Mouse (Mus musculus) liver, embryonic 14.5 days (tissue): ENCODE data around the gene Fgl2. TPM values are rescaled to one million over a fixed set of nuclear protein-coding genes. Genes with fewer than 3 reads are reported as not detected.

ENCODE experiments used
- ATAC-seq: fragments of 200-750 bp; cut with Nextera tagmentation; 2 replicates; pipeline ENCODE4 v1.8.0; 2017; ENCODE audit warnings: moderate number of reproducible peaks, mild to moderate bottlenecking, moderate library complexity; ENCODE audit not compliant: insufficient read depth
- DNase-seq, 3 experiments: peaks; one replicate each; pipeline ENCODE4 v3.0.0-alpha.2; 2012 to 2013; ENCODE audit warnings: low read depth in 3 of 3, low spot score in 3 of 3
- H3K27ac ChIP-seq: fragments of 300-500 bp; sonication (generic); 2 replicates; pipeline ENCODE4 v1.5.1; 2014; ENCODE audit warnings: moderate library complexity, mild to moderate bottlenecking, control low read depth, inconsistent platforms
- H3K27me3 ChIP-seq: fragments of 300-500 bp; sonication (generic); 2 replicates; pipeline ENCODE4 v1.6.1; 2014; ENCODE audit warnings: mild to moderate bottlenecking, low read length, moderate library complexity; ENCODE audit not compliant: control insufficient read depth, insufficient read depth
- H3K36me3 ChIP-seq: fragments of 300-500 bp; sonication (generic); replicated peaks from 2 replicates; pipeline ENCODE4 v1.6.1; 2014; ENCODE audit warnings: low read depth; ENCODE audit not compliant: control insufficient read depth, insufficient read depth
- H3K4me1 ChIP-seq, 2 experiments: fragments of 200-500 bp in 1 of 2; fragments of 300-500 bp in 1 of 2; sonication (generic) in 1 of 2; replicated peaks; 2 replicates each; pipeline ENCODE4 v1.6.1; 2012 to 2014; ENCODE audit warnings: antibody characterized with exemption in 1 of 2, inconsistent platforms in 1 of 2, low read length in 1 of 2; ENCODE audit not compliant: control insufficient read depth in 2 of 2, insufficient read depth in 2 of 2
- H3K4me2 ChIP-seq: fragments of 300-500 bp; sonication (generic); 2 replicates; pipeline ENCODE4 v1.6.1; 2014; ENCODE audit warnings: low read depth, mild to moderate bottlenecking, control low read depth, moderate library complexity
- H3K4me3 ChIP-seq, 2 experiments: fragments of 200-500 bp in 1 of 2; fragments of 300-500 bp in 1 of 2; sonication (generic) in 1 of 2; 2 replicates each; pipeline ENCODE4 v1.5.1; 2012 to 2014; ENCODE audit warnings: low read depth in 2 of 2, low read length in 2 of 2, mild to moderate bottlenecking in 2 of 2, control low read depth in 1 of 2, inconsistent platforms in 1 of 2, moderate library complexity in 1 of 2; ENCODE audit not compliant: insufficient read depth in 1 of 2
- H3K9ac ChIP-seq: fragments of 300-500 bp; sonication (generic); replicated peaks from 2 replicates; pipeline ENCODE4 v1.6.1; 2014; ENCODE audit warnings: mild to moderate bottlenecking, control low read depth, moderate library complexity
- H3K9me3 ChIP-seq: fragments of 300-500 bp; sonication (generic); 2 replicates; pipeline ENCODE4 v1.6.1; 2016; ENCODE audit warnings: low read length, mixed read lengths; ENCODE audit not compliant: control insufficient read depth
- CTCF ChIP-seq: IDR thresholded peaks from 2 replicates; pipeline ENCODE4 v1.5.1; 2016; ENCODE audit warnings: antibody characterized with exemption, low read depth, control low read depth
- EP300 ChIP-seq: IDR thresholded peaks from 2 replicates; pipeline ENCODE4 v1.6.1; 2016; ENCODE audit warnings: antibody characterized with exemption, low read depth
- WGBS: fragments of 180-500 bp; shearing (Covaris S2); extraction: QIAGEN DNeasy Blood & Tissue Kit; methylation state at CpG from one replicate; pipeline ENCODE4 v1.1.7; 2014; ENCODE audit not compliant: insufficient replicate concordance; 5-methylcytosine and 5-hydroxymethylcytosine counted together
- polyA plus RNA-seq, 2 experiments: library from polyadenylated mRNA; depleted of rRNA in 1 of 2; stranded (reverse) in 1 of 2; unstranded in 1 of 2; fragments of >200 nt; fragmentation: Nextera tagmentation in 1 of 2; extraction: Ambion mirVana in 1 of 2; gene quantifications; 2 replicates each; pipeline versions ENCODE4 v1.2.1 to v1.2.3; 2012 to 2014

Fgl2 gene
- polyA plus RNA-seq, 2 experiments: 1.1 to 1.7 TPM

- Histone ChIP-seq H3K9me3 (no peaks in the 10 kb centered on the region), H3K27ac (no peak overlapping the region), H3K27me3 (no peaks in the 10 kb centered on the region), H3K4me3 (no peak overlapping the region), H3K4me2 (no peak overlapping the region), H3K9ac (no peak overlapping the region), H3K4me1 (no peaks in the 10 kb centered on the region), H3K36me3 (no peaks in the 10 kb centered on the region)
- TF ChIP-seq EP300 (no peak), CTCF (no peak)
- ATAC-seq: no peak
- WGBS: 42% methylated on average over 4 of the region's 4 CpGs
- DNase-seq: no peak
Measured at GRCm38 (mm10) chr5:21366338-21367053, 5.9 kb upstream of the Fgl2 start.

GRCm38 (mm10) chr5:21367514-21367913 lies 4.9 kb upstream of the Fgl2 start:
- no peaks in the 10 kb centered on the region; the same call in 1 of the 2 replicates for H3K27me3 ChIP-seq
- no peaks in the 10 kb centered on the region for H3K36me3 ChIP-seq
- H3K9me3 ChIP-seq: no peaks in the 10 kb centered on the region
- H3K9ac ChIP-seq: no peak overlapping the region
- 20% methylated on average over 2 of the region's 2 CpGs for WGBS
- TF ChIP-seq CTCF (no peak), EP300 (no peak)
- no peak for ATAC-seq
- H3K27ac ChIP-seq: no peak overlapping the region
- no peak for DNase-seq
- H3K4me3 ChIP-seq: no peak overlapping the region
- no peak overlapping the region for H3K4me2 ChIP-seq
- no peaks in the 10 kb centered on the region for H3K4me1 ChIP-seq

GRCm38 (mm10) chr5:21370218-21370947 lies 2.1 kb upstream of the Fgl2 start:
- no peak overlapping the region for H3K27ac ChIP-seq
- DNase-seq (no peak), ATAC-seq (no peak)
- TF ChIP-seq CTCF (no peak), EP300 (no peak)
- 56% methylated on average over 5 of the region's 5 CpGs for WGBS
- no peaks in the 10 kb centered on the region; the same call in 1 of the 2 replicates for H3K27me3 ChIP-seq
- no peaks in the 10 kb centered on the region for H3K4me1 ChIP-seq
- no peak overlapping the region for H3K4me2 ChIP-seq
- no peak overlapping the region for H3K4me3 ChIP-seq
- H3K9me3 ChIP-seq: no peaks in the 10 kb centered on the region
- H3K36me3 ChIP-seq: no peaks in the 10 kb centered on the region
- H3K9ac ChIP-seq: no peak overlapping the region

DNA sequence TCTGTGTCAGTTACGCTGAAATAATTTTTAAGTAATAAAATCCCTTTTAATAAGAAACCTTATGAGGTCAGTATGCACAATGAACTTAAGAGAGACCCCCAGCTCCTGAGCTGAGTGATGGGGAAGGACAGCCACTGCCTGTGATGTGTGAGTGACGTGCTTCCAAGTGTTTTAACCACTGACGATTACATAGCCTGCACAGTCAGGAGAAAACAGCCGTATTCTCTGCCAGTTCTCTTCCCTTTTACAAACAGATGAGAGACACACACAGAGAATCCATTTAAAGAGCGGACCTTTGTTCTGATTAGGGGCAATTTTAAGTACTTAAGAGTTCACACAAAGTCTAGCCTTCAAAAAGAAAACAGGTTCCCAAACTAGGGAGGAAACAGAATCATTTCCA lies 522 bp upstream of the Fgl2 start:
- ATAC-seq (no peak), DNase-seq (no peak)
- WGBS: 38% methylated on average over 5 of the region's 5 CpGs
- Histone ChIP-seq H3K27me3 (no peaks in the 10 kb centered on the region; the same call in 1 of the 2 replicates), H3K4me3 (no peak overlapping the region), H3K4me1 (no peaks in the 10 kb centered on the region), H3K36me3 (no peaks in the 10 kb centered on the region), H3K4me2 (peak overlapping the region; percentile 61), H3K9me3 (no peaks in the 10 kb centered on the region), H3K27ac (no peak overlapping the region), H3K9ac (no peak overlapping the region)
- no peak for TF ChIP-seq CTCF

DNA sequence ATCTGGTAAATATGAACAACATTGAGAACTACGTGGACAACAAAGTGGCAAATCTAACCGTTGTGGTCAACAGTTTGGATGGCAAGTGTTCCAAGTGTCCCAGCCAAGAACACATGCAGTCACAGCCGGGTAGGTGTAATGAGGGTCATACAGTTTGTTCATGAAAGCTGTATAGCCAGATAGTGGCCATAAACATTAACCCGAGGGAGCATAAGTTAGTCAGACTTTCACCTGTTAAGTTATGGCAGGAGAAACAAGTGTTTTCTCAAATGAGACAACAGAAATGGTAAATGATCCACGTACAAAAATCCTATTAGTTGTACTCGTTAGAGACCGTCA lies 707 bp downstream of the Fgl2 start:
- Histone ChIP-seq H3K36me3 (no peaks in the 10 kb centered on the region), H3K9ac (no peak overlapping the region), H3K9me3 (no peaks in the 10 kb centered on the region), H3K4me3 (0 out of 4 replicates have a peak overlapping the region, but pooled peaks of 1 of the 2 experiments have one; percentile 5), H3K27ac (no peak overlapping the region), H3K4me2 (peak overlapping the region; percentile 61), H3K27me3 (no peaks in the 10 kb centered on the region; the same call in 1 of the 2 replicates), H3K4me1 (no peaks in the 10 kb centered on the region)
- DNase-seq: no peak
- no peak for TF ChIP-seq EP300
- no peak for TF ChIP-seq CTCF
- WGBS: 40% methylated on average over 7 of the region's 7 CpGs
- ATAC-seq: no peak
